Mouse (Mus musculus) MEL (cell line): ENCODE measurements at regions not wholly inside any gene's neighbourhood (a gene's known extent, or its start where the extent isn't known, plus 50 kb on each side); places are given as distances from the start of the nearest gene placed in this dataset.

Source experiments
- DNase-seq: peaks from one replicate; pipeline ENCODE4 v3.0.0; 2011; ENCODE audit warnings: low read depth, low spot score
- H3K27ac ChIP-seq: 2 replicates; pipeline ENCODE4 v1.5.1; 2012; ENCODE audit warnings: low read depth, mild to moderate bottlenecking, control low read depth, low read length, moderate library complexity; ENCODE audit not compliant: control insufficient read depth
- H3K27me3 ChIP-seq, 2 experiments: fragments of 150-350 bp in 1 of 2; sonication (generic) in 1 of 2; 2 replicates each; pipeline ENCODE4 v1.6.1; 2012; ENCODE audit warnings: low read length in 2 of 2, mild to moderate bottlenecking in 2 of 2, improper control_type of control experiment in 1 of 2, moderate library complexity in 1 of 2; ENCODE audit not compliant: insufficient read depth in 2 of 2, control insufficient read depth in 1 of 2
- H3K36me3 ChIP-seq, 2 experiments: 2 replicates each; pipeline ENCODE4 v1.6.1; 2012 to 2014; ENCODE audit warnings: low read length in 2 of 2, improper control_type of control experiment in 1 of 2, inconsistent platforms in 1 of 2, mild to moderate bottlenecking in 1 of 2; ENCODE audit not compliant: insufficient read depth in 2 of 2, control insufficient read depth in 1 of 2
- H3K4me1 ChIP-seq, 2 experiments: fragments of 150-350 bp in 1 of 2; sonication (generic) in 1 of 2; 2 replicates each; pipeline ENCODE4 v1.6.1; 2012; ENCODE audit warnings: low read length in 2 of 2, improper control_type of control experiment in 1 of 2, mild to moderate bottlenecking in 1 of 2; ENCODE audit not compliant: insufficient read depth in 2 of 2, control insufficient read depth in 1 of 2
- H3K4me3 ChIP-seq, 2 experiments: fragments of 150-350 bp in 1 of 2; sonication (generic) in 1 of 2; 2 replicates each; pipeline ENCODE4 v1.5.1; 2012; ENCODE audit warnings: low read depth in 2 of 2, low read length in 2 of 2, mild to moderate bottlenecking in 2 of 2, moderate library complexity in 2 of 2, control low read depth in 1 of 2, improper control_type of control experiment in 1 of 2; ENCODE audit not compliant: control insufficient read depth in 1 of 2, insufficient read depth in 1 of 2
- H3K79me2 ChIP-seq: 2 replicates; pipeline ENCODE4 v1.6.1; 2012; ENCODE audit warnings: mild to moderate bottlenecking, low read length, moderate library complexity; ENCODE audit not compliant: control insufficient read depth, poor library complexity, insufficient read depth
- H3K9ac ChIP-seq: 2 replicates; pipeline ENCODE4 v1.6.1; 2012; ENCODE audit warnings: low read depth, mild to moderate bottlenecking, control low read depth, low read length, moderate library complexity; ENCODE audit not compliant: control insufficient read depth, poor library complexity, severe bottlenecking
- H3K9me3 ChIP-seq: fragments of 150-350 bp; sonication (generic); replicated peaks from 2 replicates; pipeline ENCODE4 v1.6.1; 2012; ENCODE audit warnings: mild to moderate bottlenecking, low read length, improper control_type of control experiment, moderate library complexity; ENCODE audit not compliant: insufficient read depth
- POLR2AphosphoS5 ChIP-seq: IDR thresholded peaks from 2 replicates; pipeline ENCODE4 v1.6.1; 2012; ENCODE audit warnings: low read depth, borderline replicate concordance, mild to moderate bottlenecking, inconsistent platforms, low read length, moderate library complexity, mixed read lengths

GRCm38 (mm10) chr6:51381465-51381864, 51.0 kb upstream of the Nfe2l3 start:
- TF ChIP-seq POLR2AphosphoS5, result no peak
- TF ChIP-seq, all 39 proteins: peak for 0
- no peak for DNase-seq
- peaks cover 0 to 7% of the 10 kb centered on the region in 2 experiments for H3K4me1 ChIP-seq
- H3K79me2 ChIP-seq, result peaks cover 3% of the 10 kb centered on the region; the same call in 1 of the 2 replicates
- H3K36me3 ChIP-seq, result peaks cover 0 to 15% of the 10 kb centered on the region in 2 experiments; a peak in 2 of 4 replicates
- H3K4me3 ChIP-seq, result no peak overlapping the region
- H3K9me3 ChIP-seq, result no peaks in the 10 kb centered on the region
- H3K27ac ChIP-seq, result no peak overlapping the region
- H3K27me3 ChIP-seq, result no peaks in the 10 kb centered on the region; a peak in 1 of 4 replicates
- H3K9ac ChIP-seq, result no peak overlapping the region
